Mouse (Mus musculus) megakaryocyte, embryonic 14.5 days (primary cell): ENCODE results near the gene Mthfs.

Experiments used
- FLI1 ChIP-seq: IDR thresholded peaks from 2 replicates; pipeline ENCODE4 v1.6.1; 2012; ENCODE audit warnings: low read length, inconsistent platforms, mixed read lengths
- GATA1 ChIP-seq: IDR thresholded peaks from 3 replicates; pipeline ENCODE4 v1.6.1; 2012; ENCODE audit warnings: mixed read lengths, low read length, inconsistent platforms, borderline replicate concordance

DNA sequence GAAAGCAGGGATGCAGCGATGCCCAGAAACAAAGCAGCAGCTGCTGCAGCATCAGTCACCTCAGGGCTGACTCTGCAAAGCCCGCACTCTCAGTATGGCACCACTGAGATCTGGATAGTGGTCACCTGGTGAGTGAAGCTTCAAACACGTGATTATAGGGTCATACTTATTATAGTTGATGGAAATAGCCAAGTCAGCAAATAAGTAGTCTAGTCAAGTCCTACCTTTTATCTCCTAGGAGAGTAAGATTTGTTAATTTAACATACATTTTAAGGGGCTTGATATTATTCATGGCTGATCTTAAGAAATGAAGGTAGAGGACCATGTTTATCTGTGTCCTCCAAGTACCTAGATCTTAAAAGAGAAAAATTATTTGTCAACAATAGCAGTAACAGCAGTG is 83.6 kb downstream of the Mthfs start:
- no peak for TF ChIP-seq GATA1
- no peak for TF ChIP-seq FLI1
